Mouse (Mus musculus): Measurements from ENCODE around the gene Aldoart2. TPM values are rescaled to one million over a fixed set of nuclear protein-coding genes. Genes with fewer than 3 reads are reported as not detected.
A peak's percentile ranks its signal among the peaks of the same experiment; 100 is the strongest.
"Not testable (repeated sequence)": the region's sequence is repeated elsewhere in the genome, so short reads cannot be mapped to it uniquely, and the experiment has no call there.

Gene Aldoart2
- total RNA-seq, 2 experiments from 2014 or later, result not detected

- intact Hi-C loops (cut with DNase I), result no loop called here
Measured at GRCm38 (mm10) chr12:55571181-55571580, 6.1 kb downstream of the Aldoart2 start.

GRCm38 (mm10) chr12:55571661-55572060, 6.6 kb downstream of the Aldoart2 start:
- intact Hi-C loops (cut with DNase I), result no loop called here

More at GRCm38 (mm10) chr12:55571181-55571580, 6.1 kb downstream of the Aldoart2 start:
- no peak for DNase-seq (ENCODE audit: extremely low spot score in 1 of 2, low spot score in 2 of 2)

GRCm38 (mm10) chr12:55573089-55573488, 8.1 kb downstream of the Aldoart2 start:
- intact Hi-C loops (cut with DNase I), result no loop called here

More at GRCm38 (mm10) chr12:55571661-55572060, 6.6 kb downstream of the Aldoart2 start:
- no peak for DNase-seq (ENCODE audit: extremely low spot score in 1 of 2, low spot score in 2 of 2)

GRCm38 (mm10) chr12:55573794-55574193, 8.8 kb downstream of the Aldoart2 start:
- DNase-seq (ENCODE audit: extremely low spot score in 1 of 2, low spot score in 2 of 2), result peak in 1 of 2 experiments; percentile 78
- intact Hi-C loops (cut with DNase I), result no loop called here

More at GRCm38 (mm10) chr12:55573089-55573488, 8.1 kb downstream of the Aldoart2 start:
- no peak for DNase-seq (ENCODE audit: extremely low spot score in 1 of 2, low spot score in 2 of 2)

GRCm38 (mm10) chr12:55586936-55587335, 21.9 kb downstream of the Aldoart2 start:
- DNase-seq (ENCODE audit: extremely low spot score in 1 of 2, low spot score in 2 of 2); intact Hi-C loops (cut with DNase I): not testable (repeated sequence)

GRCm38 (mm10) chr12:55598537-55598886, 33.5 kb downstream of the Aldoart2 start:
- no peak for DNase-seq (ENCODE audit: extremely low spot score in 1 of 2, low spot score in 2 of 2)
- intact Hi-C loops (cut with DNase I), result no loop called here

- intact Hi-C loops (cut with DNase I), result no loop called here
- DNase-seq (ENCODE audit: extremely low spot score in 1 of 2, low spot score in 2 of 2), result peak in 1 of 2 experiments; percentile 42
Measured at GRCm38 (mm10) chr12:55598887-55599561, 34.0 kb downstream of the Aldoart2 start, which contains the start of gene Insm2. Gene Insm2 (plus strand): TSS chr12:55599427.

- intact Hi-C loops (cut with DNase I), result no loop called here
- peak in 1 of 2 experiments; percentile 69 for DNase-seq (ENCODE audit: extremely low spot score in 1 of 2, low spot score in 2 of 2)
Measured at GRCm38 (mm10) chr12:55599639-55600502, 34.8 kb downstream of the Aldoart2 start.

GRCm38 (mm10) chr12:55600503-55600994, 35.5 kb downstream of the Aldoart2 start:
- intact Hi-C loops (cut with DNase I), result no loop called here
- DNase-seq (ENCODE audit: extremely low spot score in 1 of 2, low spot score in 2 of 2), result no peak

GRCm38 (mm10) chr12:55604411-55604810, 39.4 kb downstream of the Aldoart2 start:
- intact Hi-C loops (cut with DNase I), result no loop called here
- no peak for DNase-seq (ENCODE audit: extremely low spot score in 1 of 2, low spot score in 2 of 2)

GRCm38 (mm10) chr12:55607902-55608301, 42.9 kb downstream of the Aldoart2 start:
- intact Hi-C loops (cut with DNase I), result no loop called here
- no peak for DNase-seq (ENCODE audit: extremely low spot score in 1 of 2, low spot score in 2 of 2)

GRCm38 (mm10) chr12:55610812-55611211, 45.8 kb downstream of the Aldoart2 start:
- intact Hi-C loops (cut with DNase I), result no loop called here

More at GRCm38 (mm10) chr12:55610812-55611211, 45.8 kb downstream of the Aldoart2 start:
- DNase-seq (ENCODE audit: extremely low spot score in 1 of 2, low spot score in 2 of 2), result no peak

Other genes starting within 250 kb of the Aldoart2 start
- 100 to 1,000 TPM; 151 to 158 TPM for gene Psma6, start 181.0 kb upstream of the Aldoart2 start, total RNA-seq (2021)
- gene Nfkbia, start 72.6 kb upstream of the Aldoart2 start, total RNA-seq (2021), result 10 to 100 TPM; 27.8 to 37.5 TPM
- gene Insm2, start 34.2 kb downstream of the Aldoart2 start, total RNA-seq (2021), result under 1 TPM; 0.51 to 0.77 TPM